Mouse (Mus musculus) CD4-positive, CD25-positive, alpha-beta regulatory T cell (primary cell): ENCODE data around the gene Card14. TPM values are rescaled to one million over a fixed set of nuclear protein-coding genes. Genes with fewer than 3 reads are reported as not detected.

Experiments
- polyA plus RNA-seq: library from polyadenylated mRNA; unstranded; fragments of 100-300 nt; shearing (Covaris generic); gene quantifications from one replicate; pipeline ENCODE4 v1.2.1, GENCODE M21; 2017

Card14 gene
- polyA plus RNA-seq, result not detected

DNA sequence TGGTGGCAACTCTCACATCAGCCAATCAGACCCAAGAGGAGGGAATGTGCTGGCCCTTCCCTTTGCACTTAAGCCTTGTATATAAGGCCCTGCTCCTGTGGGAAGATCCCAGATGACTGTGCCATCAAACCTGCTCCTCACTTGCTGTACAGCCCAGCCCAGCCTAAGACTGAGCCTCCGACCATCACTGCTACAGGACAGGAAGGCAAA lies at the start of gene Card14:
Card14 (plus strand) TSS at position 111 of the 210 bp plus-strand sequence.

DNA sequence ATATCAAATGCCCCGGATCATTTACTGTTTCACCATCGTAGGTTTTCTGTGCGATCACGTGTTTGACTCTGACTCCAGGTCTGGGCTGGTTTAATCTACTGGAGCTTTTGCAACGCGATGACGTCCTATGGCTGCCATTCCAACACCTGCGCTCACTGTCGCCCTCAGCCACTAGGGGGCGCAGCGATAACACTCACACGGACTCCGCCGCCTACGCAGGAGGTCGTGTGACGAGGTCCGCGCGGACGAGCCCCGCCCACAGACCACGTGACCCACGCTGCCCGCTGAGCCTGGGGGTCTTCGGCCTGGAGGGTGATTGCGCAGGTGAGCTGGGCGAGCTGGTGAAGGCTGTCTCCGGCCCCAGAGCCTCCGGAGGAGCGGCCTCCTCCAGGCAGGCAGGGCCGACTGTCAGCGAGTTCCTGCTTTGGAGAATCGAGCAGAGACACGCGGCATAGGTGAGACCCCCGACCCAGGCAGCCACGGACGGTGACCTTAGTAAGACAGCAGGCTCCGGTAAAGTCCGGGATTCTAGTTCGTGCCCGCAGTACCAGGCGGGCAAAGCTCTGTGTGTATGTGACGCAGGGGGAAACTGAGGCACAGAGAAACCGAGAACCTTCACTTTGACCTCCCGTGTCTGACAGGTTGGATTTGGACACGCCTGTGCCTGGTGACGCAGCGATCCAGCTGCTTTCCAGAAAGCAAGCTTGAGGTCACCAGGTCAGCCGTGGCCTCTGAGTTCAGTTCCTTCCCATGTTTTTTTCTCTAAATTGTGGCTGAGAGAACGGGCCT lies 39.6 kb upstream of the Card14 start, which contains the start of gene Gaa:
Gaa (plus strand) TSS at position 120 of the 789 bp plus-strand sequence.

DNA sequence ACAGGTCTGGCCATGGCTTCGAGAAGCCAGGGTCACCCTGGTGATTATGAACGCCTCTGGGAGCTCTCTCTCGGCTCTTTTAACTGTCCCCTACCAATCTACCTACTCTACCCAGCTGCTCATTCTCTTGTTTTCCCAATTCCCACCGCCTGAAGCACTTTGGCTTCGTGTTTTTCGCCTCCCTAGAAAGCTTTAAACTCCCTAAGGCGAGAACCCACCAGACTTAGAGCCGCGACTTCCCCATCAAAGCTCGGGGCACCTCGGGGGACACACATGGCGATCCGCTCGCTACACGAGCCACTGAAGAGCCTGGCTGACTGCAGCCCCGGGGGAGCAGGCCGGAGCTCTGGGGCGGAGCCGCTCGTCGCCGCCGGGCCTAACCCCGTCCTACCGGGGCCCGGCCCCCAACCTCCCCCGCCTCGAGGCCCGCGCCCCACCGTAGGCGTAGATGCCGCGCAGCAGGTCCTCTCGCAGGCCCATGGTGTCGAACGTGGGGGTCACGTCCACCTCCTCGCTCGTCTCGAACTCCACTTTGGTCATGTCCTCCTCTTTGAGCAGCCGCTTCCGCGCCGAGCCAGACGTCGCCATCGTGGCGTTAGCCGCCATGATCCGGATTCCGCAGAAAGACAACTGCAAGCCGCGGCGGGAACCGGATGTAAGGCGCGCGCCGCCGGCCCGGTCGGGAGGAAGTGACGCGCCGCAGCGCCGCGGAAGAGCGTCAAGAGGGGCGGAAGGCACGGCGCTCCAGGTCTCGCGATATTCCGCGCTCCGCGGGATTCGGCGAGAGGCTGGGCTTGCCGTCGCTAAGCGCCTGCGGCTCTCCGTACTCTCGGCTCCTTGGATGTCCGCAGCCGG lies 8.0 kb upstream of the Card14 start, which contains the start of gene Eif4a3:
Eif4a3 (minus strand) TSS at position 699 of the 855 bp plus-strand sequence.

GRCm38 (mm10) chr11:119355443-119356385 lies 48.1 kb downstream of the Card14 start, which contains the start of the genes Sgsh and Slc26a11:
Gene Sgsh, minus strand, starts transcription at chr11:119355536.
Gene Slc26a11, plus strand, starts transcription at chr11:119355557.

GRCm38 (mm10) chr11:119392800-119393482 lies 85.4 kb downstream of the Card14 start, which contains the start of gene Rnf213:
Gene Rnf213, plus strand, starts transcription at chr11:119393100.

Other genes starting within 250 kb of the Card14 start
- 86.7 TPM for gene Cbx4, start 221.5 kb upstream of the Card14 start, polyA plus RNA-seq
- 0.75 TPM for gene Tbc1d16, start 79.3 kb upstream of the Card14 start, polyA plus RNA-seq
- 1.9 TPM for gene Ccdc40, start 79.2 kb upstream of the Card14 start, polyA plus RNA-seq
- gene Gaa, start 39.9 kb upstream of the Card14 start, polyA plus RNA-seq, result 26.2 TPM
- gene Eif4a3, start 7.7 kb upstream of the Card14 start, polyA plus RNA-seq, result 283 TPM
- gene Sgsh, start 47.8 kb downstream of the Card14 start, polyA plus RNA-seq, result 13.7 TPM
- 14.2 TPM for gene Slc26a11, start 47.8 kb downstream of the Card14 start, polyA plus RNA-seq
- gene Rnf213, start 85.3 kb downstream of the Card14 start, polyA plus RNA-seq, result 25.3 TPM
- 28.8 TPM for gene Endov, start 183.6 kb downstream of the Card14 start, polyA plus RNA-seq
- not detected for gene Nptx1, start 240.0 kb downstream of the Card14 start, polyA plus RNA-seq